Mouse (Mus musculus): ENCODE results near the gene Hecw2. TPM values are rescaled to one million over a fixed set of nuclear protein-coding genes. Genes with fewer than 3 reads are reported as not detected.

Gene Hecw2
- polyA plus RNA-seq, 1 experiment from 2014 or later: 0.99 TPM

GRCm38 (mm10) chr1:53859175-53859574, 335.8 kb downstream of the Hecw2 start:
- ATAC-seq: no peak
- H3K27me3 ChIP-seq (replicated peaks): no peaks in the 10 kb centered on the region
- no peak overlapping the region for H3K4me3 ChIP-seq
- no peaks in the 10 kb centered on the region for H3K4me1 ChIP-seq
- H3K36me3 ChIP-seq: no peaks in the 10 kb centered on the region
- H3K9ac ChIP-seq: no peak overlapping the region
- no peak overlapping the region for H3K27ac ChIP-seq
- H3K9me3 ChIP-seq (replicated peaks): no peaks in the 10 kb centered on the region
- H3K4me2 ChIP-seq: no peak overlapping the region

- Histone ChIP-seq H3K27me3 (replicated peaks) (no peaks in the 10 kb centered on the region), H3K4me3 (no peak overlapping the region), H3K27ac (no peak overlapping the region), H3K4me1 (no peaks in the 10 kb centered on the region), H3K36me3 (no peaks in the 10 kb centered on the region), H3K4me2 (no peak overlapping the region), H3K9ac (no peak overlapping the region), H3K9me3 (replicated peaks) (no peaks in the 10 kb centered on the region)
- 52% methylated on average over 7 of the region's 7 CpGs for WGBS (ENCODE audit: insufficient replicate concordance)
- no peak for ATAC-seq
Measured at GRCm38 (mm10) chr1:53856501-53857103, 338.4 kb downstream of the Hecw2 start.

- WGBS (ENCODE audit: insufficient replicate concordance): 73% methylated on average over 7 of the region's 7 CpGs
- H3K4me2 ChIP-seq: no peak overlapping the region
- H3K9ac ChIP-seq: no peak overlapping the region
- H3K27me3 ChIP-seq (replicated peaks): no peaks in the 10 kb centered on the region
- H3K4me3 ChIP-seq: no peak overlapping the region
- no peaks in the 10 kb centered on the region for H3K36me3 ChIP-seq
- H3K27ac ChIP-seq: no peak overlapping the region
- H3K9me3 ChIP-seq (replicated peaks): no peaks in the 10 kb centered on the region
- no peak for ATAC-seq
- peaks cover 3% of the 10 kb centered on the region for H3K4me1 ChIP-seq
Measured at GRCm38 (mm10) chr1:53855732-53856131, 339.2 kb downstream of the Hecw2 start.

GRCm38 (mm10) chr1:53852086-53852610, 342.8 kb downstream of the Hecw2 start:
- ATAC-seq: no peak
- 76% methylated on average over 3 of the region's 3 CpGs for WGBS (ENCODE audit: insufficient replicate concordance)
- no peak overlapping the region for H3K27ac ChIP-seq

GRCm38 (mm10) chr1:53851334-53851733, 343.6 kb downstream of the Hecw2 start:
- Histone ChIP-seq H3K27ac (no peak overlapping the region), H3K4me3 (no peak overlapping the region), H3K4me2 (no peak overlapping the region), H3K27me3 (replicated peaks) (no peaks in the 10 kb centered on the region), H3K36me3 (no peaks in the 10 kb centered on the region), H3K9me3 (replicated peaks) (no peaks in the 10 kb centered on the region), H3K4me1 (peaks cover 8% of the 10 kb centered on the region), H3K9ac (no peak overlapping the region)
- 28% methylated on average over 8 of the region's 8 CpGs for WGBS (ENCODE audit: insufficient replicate concordance)
- ATAC-seq: no peak

More at GRCm38 (mm10) chr1:53852086-53852610, 342.8 kb downstream of the Hecw2 start:
- no peaks in the 10 kb centered on the region for H3K27me3 ChIP-seq (replicated peaks)
- no peak overlapping the region for H3K4me3 ChIP-seq
- no peak overlapping the region for H3K9ac ChIP-seq
- peaks cover 8% of the 10 kb centered on the region for H3K4me1 ChIP-seq
- H3K36me3 ChIP-seq: no peaks in the 10 kb centered on the region
- H3K9me3 ChIP-seq (replicated peaks): no peaks in the 10 kb centered on the region
- no peak overlapping the region for H3K4me2 ChIP-seq

- Histone ChIP-seq H3K27ac (peak overlapping the region; percentile 45), H3K27me3 (replicated peaks) (no peaks in the 10 kb centered on the region), H3K36me3 (no peaks in the 10 kb centered on the region), H3K4me3 (no peak overlapping the region), H3K4me2 (peak overlapping the region; percentile 28; the same call in 1 of the 2 replicates), H3K9me3 (replicated peaks) (no peaks in the 10 kb centered on the region), H3K4me1 (peaks cover 8% of the 10 kb centered on the region), H3K9ac (no peak overlapping the region)
- peak; percentile 83 for ATAC-seq
- 33% methylated on average over 6 of the region's 6 CpGs for WGBS (ENCODE audit: insufficient replicate concordance)
Measured at GRCm38 (mm10) chr1:53850891-53851290, 344.1 kb downstream of the Hecw2 start.

DNA sequence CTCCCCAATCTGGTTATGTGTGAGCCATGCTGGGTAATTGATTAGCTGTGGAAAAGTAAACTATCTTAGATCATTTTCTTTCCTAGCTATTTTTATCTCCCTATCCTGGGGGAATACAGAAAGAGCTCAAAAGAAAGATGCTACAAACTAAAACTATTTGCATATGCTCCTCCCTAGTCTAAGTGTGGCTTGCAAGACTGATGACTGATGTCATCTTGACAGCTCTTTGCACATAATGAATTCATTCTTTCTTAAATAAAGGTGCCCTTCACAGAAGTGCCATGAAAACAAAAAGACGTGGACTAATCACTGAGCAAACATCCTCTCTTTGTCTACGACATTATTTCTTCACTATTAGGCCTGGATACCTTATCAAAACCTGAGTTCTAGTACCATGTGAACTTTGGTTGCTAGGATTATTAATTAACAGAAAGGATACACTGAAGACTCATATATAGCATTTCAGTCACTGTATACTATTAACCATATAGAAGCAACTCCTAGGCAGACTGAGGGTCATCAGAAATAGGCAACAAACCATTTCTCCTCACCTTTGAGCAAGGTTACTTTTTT, 348.2 kb downstream of the Hecw2 start:
- Histone ChIP-seq H3K27me3 (replicated peaks) (no peaks in the 10 kb centered on the region), H3K36me3 (no peaks in the 10 kb centered on the region), H3K4me2 (no peak overlapping the region), H3K9ac (no peak overlapping the region), H3K4me3 (no peak overlapping the region), H3K4me1 (peaks cover 8% of the 10 kb centered on the region), H3K9me3 (replicated peaks) (no peaks in the 10 kb centered on the region), H3K27ac (no peak overlapping the region)
- ATAC-seq: no peak
- 55% methylated on average over 2 of the region's 2 CpGs for WGBS (ENCODE audit: insufficient replicate concordance)

DNA sequence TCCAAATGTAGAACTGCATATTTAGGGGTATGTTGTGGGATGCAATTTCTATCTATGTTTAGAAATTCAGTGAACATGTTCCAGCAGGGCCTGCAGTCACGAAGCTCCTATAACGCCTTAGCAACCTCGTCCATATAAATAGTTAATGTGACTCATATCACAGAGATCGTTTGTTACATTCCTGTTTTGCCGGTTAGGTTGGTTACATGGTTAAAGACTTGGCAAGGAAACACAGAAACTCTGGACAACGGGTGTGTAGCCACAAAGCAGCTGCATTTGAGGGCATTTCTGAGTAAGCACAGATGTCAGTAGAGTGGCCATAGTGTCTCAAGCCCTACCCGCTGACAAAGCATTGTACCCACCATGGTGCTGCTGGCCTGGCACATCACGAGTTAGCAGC, 349.1 kb downstream of the Hecw2 start:
- WGBS (ENCODE audit: insufficient replicate concordance): 65% methylated on average over 8 of the region's 8 CpGs
- no peak overlapping the region for H3K9ac ChIP-seq
- H3K9me3 ChIP-seq (replicated peaks): no peaks in the 10 kb centered on the region
- no peak overlapping the region for H3K4me3 ChIP-seq
- no peak overlapping the region for H3K27ac ChIP-seq
- H3K27me3 ChIP-seq (replicated peaks): no peaks in the 10 kb centered on the region
- ATAC-seq: no peak
- H3K36me3 ChIP-seq: no peaks in the 10 kb centered on the region
- H3K4me1 ChIP-seq: peaks cover 6% of the 10 kb centered on the region
- no peak overlapping the region for H3K4me2 ChIP-seq

GRCm38 (mm10) chr1:53844914-53845612, 349.9 kb downstream of the Hecw2 start:
- 45% methylated on average over 5 of the region's 5 CpGs for WGBS (ENCODE audit: insufficient replicate concordance)
- Histone ChIP-seq H3K36me3 (no peaks in the 10 kb centered on the region), H3K4me3 (no peak overlapping the region), H3K4me1 (no peaks in the 10 kb centered on the region), H3K9me3 (replicated peaks) (no peaks in the 10 kb centered on the region), H3K27me3 (replicated peaks) (no peaks in the 10 kb centered on the region), H3K4me2 (no peak overlapping the region), H3K9ac (no peak overlapping the region), H3K27ac (no peak overlapping the region)
- no peak for ATAC-seq

GRCm38 (mm10) chr1:53844122-53844913, 350.6 kb downstream of the Hecw2 start:
- H3K4me2 ChIP-seq: no peak overlapping the region
- H3K4me1 ChIP-seq: no peaks in the 10 kb centered on the region
- no peaks in the 10 kb centered on the region for H3K36me3 ChIP-seq
- no peak overlapping the region for H3K9ac ChIP-seq
- WGBS (ENCODE audit: insufficient replicate concordance): 78% methylated on average over 8 of the region's 8 CpGs
- no peak for ATAC-seq
- no peak overlapping the region for H3K4me3 ChIP-seq
- no peaks in the 10 kb centered on the region for H3K27me3 ChIP-seq (replicated peaks)
- no peaks in the 10 kb centered on the region for H3K9me3 ChIP-seq (replicated peaks)
- H3K27ac ChIP-seq: no peak overlapping the region

DNA sequence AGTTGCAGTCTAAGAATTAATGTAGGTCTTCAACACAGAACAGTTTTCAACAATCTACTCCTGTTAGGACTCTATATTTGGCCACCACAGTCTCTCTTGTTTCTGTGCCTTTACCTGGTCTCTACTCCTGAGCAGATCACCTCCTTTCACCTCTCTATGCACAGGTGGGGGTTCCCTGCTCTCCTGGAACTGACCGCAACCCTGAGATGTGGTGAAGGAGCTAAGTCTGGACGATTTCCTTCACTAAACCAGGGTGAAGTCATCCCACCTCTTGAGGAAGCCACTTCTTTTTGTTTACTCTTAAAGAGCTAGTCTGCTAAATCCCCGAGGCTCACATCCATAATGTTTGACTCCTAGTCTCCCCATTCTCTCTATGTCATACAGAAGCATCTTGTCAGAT, 351.9 kb downstream of the Hecw2 start:
- Histone ChIP-seq H3K27me3 (replicated peaks) (no peaks in the 10 kb centered on the region), H3K27ac (no peak overlapping the region), H3K4me2 (no peak overlapping the region), H3K9ac (no peak overlapping the region), H3K9me3 (replicated peaks) (no peaks in the 10 kb centered on the region), H3K36me3 (no peaks in the 10 kb centered on the region), H3K4me3 (no peak overlapping the region), H3K4me1 (no peaks in the 10 kb centered on the region)
- no peak for ATAC-seq
- 48% methylated on average over 3 of the region's 3 CpGs for whole genome bisulfite sequencing (ENCODE audit: insufficient replicate concordance)

GRCm38 (mm10) chr1:53841080-53841479, 353.9 kb downstream of the Hecw2 start:
- Histone ChIP-seq H3K27ac (no peak overlapping the region), H3K36me3 (no peaks in the 10 kb centered on the region), H3K9ac (no peak overlapping the region), H3K27me3 (replicated peaks) (no peaks in the 10 kb centered on the region), H3K4me1 (no peaks in the 10 kb centered on the region), H3K4me3 (no peak overlapping the region), H3K4me2 (no peak overlapping the region), H3K9me3 (replicated peaks) (no peaks in the 10 kb centered on the region)
- 52% methylated on average over 4 of the region's 4 CpGs for whole genome bisulfite sequencing (ENCODE audit: insufficient replicate concordance)
- ATAC-seq: no peak

All from liver, embryonic 12.5 days (tissue).